Mouse (Mus musculus): Measurements from ENCODE around the gene Erich3. TPM values are rescaled to one million over a fixed set of nuclear protein-coding genes. Genes with fewer than 3 reads are reported as not detected.

Erich3 gene
- total RNA-seq, 2 experiments from 2014 or later: 7.9 to 8.4 TPM

- no peak for DNase-seq (ENCODE audit: low spot score in 2 of 2)
These were observed 102.7 kb downstream of the Erich3 start for GRCm38 (mm10) chr3:154766321-154766720.

GRCm38 (mm10) chr3:154771651-154772050 lies 108.0 kb downstream of the Erich3 start:
- DNase-seq (ENCODE audit: low spot score in 2 of 2): no peak

GRCm38 (mm10) chr3:154778836-154779595 lies 115.4 kb downstream of the Erich3 start:
- DNase-seq (ENCODE audit: low spot score in 2 of 2): no peak

- DNase-seq (ENCODE audit: low spot score in 2 of 2): no peak
These were observed 122.7 kb downstream of the Erich3 start for GRCm38 (mm10) chr3:154786354-154786753.

- DNase-seq (ENCODE audit: low spot score in 2 of 2): no peak
These were observed 124.0 kb downstream of the Erich3 start for GRCm38 (mm10) chr3:154787611-154788010.

GRCm38 (mm10) chr3:154793571-154793970 lies 129.9 kb downstream of the Erich3 start:
- no peak for DNase-seq (ENCODE audit: low spot score in 2 of 2)

- no peak for DNase-seq (ENCODE audit: low spot score in 2 of 2)
These were observed 135.1 kb downstream of the Erich3 start for GRCm38 (mm10) chr3:154798806-154799205.

GRCm38 (mm10) chr3:154800454-154800853 lies 136.8 kb downstream of the Erich3 start:
- no peak for DNase-seq (ENCODE audit: low spot score in 2 of 2)

- no peak for DNase-seq (ENCODE audit: low spot score in 2 of 2)
These were observed 137.3 kb downstream of the Erich3 start for GRCm38 (mm10) chr3:154800888-154801429.

GRCm38 (mm10) chr3:154806626-154807025 lies 143.0 kb downstream of the Erich3 start:
- DNase-seq (ENCODE audit: low spot score in 2 of 2): peak; percentile 71 to 80

GRCm38 (mm10) chr3:154810273-154810870 lies 146.7 kb downstream of the Erich3 start:
- DNase-seq (ENCODE audit: low spot score in 2 of 2): no peak

- no peak for DNase-seq (ENCODE audit: low spot score in 2 of 2)
These were observed 147.6 kb downstream of the Erich3 start for GRCm38 (mm10) chr3:154811281-154811680.

GRCm38 (mm10) chr3:154811833-154812232 lies 148.2 kb downstream of the Erich3 start:
- DNase-seq (ENCODE audit: low spot score in 2 of 2): no peak

GRCm38 (mm10) chr3:154812893-154813292 lies 149.2 kb downstream of the Erich3 start:
- no peak for DNase-seq (ENCODE audit: low spot score in 2 of 2)

- no peak for DNase-seq (ENCODE audit: low spot score in 2 of 2)
These were observed 151.9 kb downstream of the Erich3 start for GRCm38 (mm10) chr3:154815606-154816005.

- DNase-seq (ENCODE audit: low spot score in 2 of 2): no peak
These were observed 152.6 kb downstream of the Erich3 start for GRCm38 (mm10) chr3:154816231-154816630.

- peak; percentile 62 to 79 for DNase-seq (ENCODE audit: low spot score in 2 of 2)
These were observed 153.4 kb downstream of the Erich3 start for GRCm38 (mm10) chr3:154816801-154817625.

Data from layer of hippocampus, adult 18-20 months (tissue).